ENCODE assay signal across 25 mouse cellular contexts in the genomic region with DNA sequence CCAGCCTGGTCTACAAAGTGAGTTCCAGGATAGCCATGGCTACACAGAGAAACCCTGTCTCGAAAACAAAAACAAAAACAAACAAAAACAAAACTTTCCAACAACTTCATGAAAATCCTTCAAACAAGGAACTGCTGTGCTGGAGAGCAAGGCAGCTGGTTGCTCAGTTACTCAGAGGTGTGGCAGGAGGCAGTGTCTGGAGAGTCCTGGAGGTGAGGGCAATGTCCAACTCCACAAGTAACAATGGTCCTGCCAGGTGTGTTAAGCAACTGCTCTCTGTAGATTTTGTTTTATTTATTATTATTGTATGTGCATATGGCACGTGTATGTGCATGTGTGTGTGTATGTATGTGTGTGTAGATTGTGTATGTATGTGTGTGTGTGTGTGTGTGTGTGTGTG.
A peak's percentile ranks its signal among the peaks of the same experiment; 100 is the strongest.
DNase-seq lines count a peak whose midpoint lies in the region; ATAC-seq and TF ChIP-seq lines count a peak whose summit lies in the region.
"Had no signal": no experiment of that assay in that cellular context is flagged by ENCODE, and none has a peak within 500 bp of the region (broad histone marks: within the 10 kb centered on the region; RNA-seq: fewer than 3 reads in every experiment).

No protein-coding gene starts in this region.

- H3K27me3 ChIP-seq in kidney, embryonic 15.5 days = no peaks in the 10 kb centered on the region
- no peaks in the 10 kb centered on the region for H3K27me3 ChIP-seq in lung, postnatal 0 days (replicated peaks; ENCODE audit: insufficient read depth, low read length)
- H3K27me3 ChIP-seq in small intestine, adult 2 months (ENCODE audit: control insufficient read depth, insufficient read depth, low read length) = no peaks in the 10 kb centered on the region
- H3K27me3 ChIP-seq in forebrain, postnatal 0 days (ENCODE audit: insufficient read depth, low read length) = no peaks in the 10 kb centered on the region
- H3K27me3 ChIP-seq in hindbrain, embryonic 16.5 days (replicated peaks; ENCODE audit: control insufficient read depth, insufficient read depth, low read length) = no peaks in the 10 kb centered on the region
- H3K27me3 ChIP-seq: forebrain, embryonic 13.5 days; lung, embryonic 15.5 days; megakaryocyte, embryonic 14.5 days; midbrain, embryonic 12.5 days; neural tube, embryonic 12.5 days had no signal

- no peak overlapping the region for H3K27ac ChIP-seq in kidney, embryonic 15.5 days
- H3K27ac ChIP-seq in lung, postnatal 0 days (ENCODE audit: low read length) = no peak overlapping the region
- peak overlapping the region; percentile 98 for H3K27ac ChIP-seq in small intestine, adult 2 months (ENCODE audit: insufficient read depth, low read depth, low read length)
- H3K27ac ChIP-seq in forebrain, postnatal 0 days (ENCODE audit: low read depth, low read length) = no peak overlapping the region
- H3K27ac ChIP-seq in hindbrain, embryonic 16.5 days (ENCODE audit: low read depth, low read length) = no peak overlapping the region
- H3K27ac ChIP-seq: forebrain, embryonic 13.5 days; hindbrain, postnatal 0 days; lung, embryonic 15.5 days; midbrain, embryonic 12.5 days; neural tube, embryonic 12.5 days had no signal

- DNase-seq in kidney, adult 18-20 months = peak; percentile 50
- DNase-seq in lung, postnatal 0 days (ENCODE audit: low spot score) = peak; percentile 52
- no peak for DNase-seq in lung, postnatal 25 days (ENCODE audit: low spot score)
- no peak for DNase-seq in forebrain, postnatal 0 days
- DNase-seq: adrenal gland, postnatal 10 days; cerebellum, adult 11 months; cerebellum, adult 9-10 months; cerebellum, postnatal 36 days; gastrocnemius, postnatal 14 days; heart, postnatal 14 days; liver; lung, postnatal 4 days; right cerebral cortex, postnatal 4 days; thymus, postnatal 14 days had no signal

- H3K4me1 ChIP-seq in kidney, embryonic 15.5 days = peaks cover 32% of the 10 kb centered on the region
- peaks cover 5% of the 10 kb centered on the region; the same call in 1 of the 2 replicates for H3K4me1 ChIP-seq in lung, postnatal 0 days (ENCODE audit: insufficient read depth, low read depth, low read length)
- H3K4me1 ChIP-seq in small intestine, adult 2 months (ENCODE audit: control insufficient read depth, insufficient read depth, insufficient read length, low read length) = peaks cover 57% of the 10 kb centered on the region
- H3K4me1 ChIP-seq in forebrain, postnatal 0 days (ENCODE audit: insufficient read depth) = no peaks in the 10 kb centered on the region
- H3K4me1 ChIP-seq in hindbrain, embryonic 16.5 days (ENCODE audit: control insufficient read depth, insufficient read depth, low read depth, low read length) = no peaks in the 10 kb centered on the region
- H3K4me1 ChIP-seq: forebrain, embryonic 13.5 days had no signal

- 86% methylated on average over 2 of the region's 2 CpGs for WGBS in kidney, embryonic 15.5 days
- 70% methylated on average over 2 of the region's 2 CpGs for WGBS in lung, postnatal 0 days
- WGBS in small intestine, adult 2 months = 24% methylated on average over 2 of the region's 2 CpGs
- 75% methylated on average over 2 of the region's 2 CpGs for WGBS in forebrain, postnatal 0 days
- WGBS in hindbrain, embryonic 16.5 days = 75% methylated on average over 2 of the region's 2 CpGs

- no peak overlapping the region for H3K4me2 ChIP-seq in kidney, embryonic 15.5 days
- no peak overlapping the region for H3K4me2 ChIP-seq in lung, postnatal 0 days (replicated peaks; ENCODE audit: low read depth, low read length)
- H3K4me2 ChIP-seq in forebrain, postnatal 0 days (ENCODE audit: low read depth) = no peak overlapping the region
- no peak overlapping the region for H3K4me2 ChIP-seq in hindbrain, embryonic 16.5 days (ENCODE audit: low read length)
- H3K4me2 ChIP-seq: forebrain, embryonic 13.5 days; lung, embryonic 15.5 days; midbrain, embryonic 12.5 days; neural tube, embryonic 12.5 days had no signal

- no peak for TF ChIP-seq EP300 in lung, postnatal 0 days (IDR thresholded peaks at IDR 0.05)

- ATAC-seq in kidney, embryonic 15.5 days (replicated peaks; ENCODE audit: low FRiP score) = no peak
- no peak for ATAC-seq in lung, postnatal 0 days
- no peak for ATAC-seq in forebrain, postnatal 0 days
- ATAC-seq in hindbrain, embryonic 16.5 days = no peak
- ATAC-seq: forebrain, embryonic 13.5 days; hindbrain, postnatal 0 days had no signal

- H3K9me3 ChIP-seq in kidney, embryonic 15.5 days (replicated peaks) = no peaks in the 10 kb centered on the region
- no peaks in the 10 kb centered on the region for H3K9me3 ChIP-seq in lung, postnatal 0 days (ENCODE audit: low read length)
- H3K9me3 ChIP-seq in forebrain, postnatal 0 days (ENCODE audit: low read length) = no peaks in the 10 kb centered on the region
- H3K9me3 ChIP-seq in hindbrain, embryonic 16.5 days (ENCODE audit: control insufficient read depth, low read length) = no peaks in the 10 kb centered on the region
- H3K9me3 ChIP-seq: forebrain, embryonic 13.5 days; G1E; lung, embryonic 15.5 days; neural tube, embryonic 12.5 days had no signal

- no peak for TF ChIP-seq CTCF in lung, postnatal 0 days (IDR thresholded peaks at IDR 0.05)
- no peak for TF ChIP-seq CTCF in small intestine, adult 2 months (IDR thresholded peaks at IDR 0.05; ENCODE audit: extremely low read depth, insufficient read length, insufficient replicate concordance, low read depth, low read length)
- TF ChIP-seq CTCF in forebrain, postnatal 0 days (IDR thresholded peaks at IDR 0.05; ENCODE audit: low read depth) = no peak

- H3K36me3 ChIP-seq in kidney, embryonic 15.5 days = no peaks in the 10 kb centered on the region
- H3K36me3 ChIP-seq in lung, postnatal 0 days (ENCODE audit: insufficient read depth, low read length) = no peaks in the 10 kb centered on the region
- no peaks in the 10 kb centered on the region for H3K36me3 ChIP-seq in small intestine, adult 2 months (ENCODE audit: control insufficient read depth, insufficient read depth, low read length)
- H3K36me3 ChIP-seq in forebrain, postnatal 0 days (ENCODE audit: insufficient read depth) = no peaks in the 10 kb centered on the region
- no peaks in the 10 kb centered on the region for H3K36me3 ChIP-seq in hindbrain, embryonic 16.5 days (ENCODE audit: control insufficient read depth, insufficient read depth, low read length)
- H3K36me3 ChIP-seq: lung, embryonic 15.5 days; midbrain, embryonic 12.5 days; neural tube, embryonic 12.5 days had no signal

- no peak overlapping the region for H3K9ac ChIP-seq in kidney, embryonic 15.5 days
- no peak overlapping the region for H3K9ac ChIP-seq in lung, postnatal 0 days (replicated peaks; ENCODE audit: low read depth)
- H3K9ac ChIP-seq in forebrain, postnatal 0 days = no peak overlapping the region
- H3K9ac ChIP-seq in hindbrain, embryonic 16.5 days (ENCODE audit: low read depth, low read length) = no peak overlapping the region
- H3K9ac ChIP-seq: forebrain, embryonic 13.5 days; lung, embryonic 15.5 days; midbrain, embryonic 12.5 days; neural tube, embryonic 12.5 days had no signal

- no peak overlapping the region for H3K4me3 ChIP-seq in kidney, embryonic 15.5 days (replicated peaks)
- H3K4me3 ChIP-seq in lung, postnatal 0 days (ENCODE audit: low read depth, low read length) = no peak overlapping the region
- no peak overlapping the region for H3K4me3 ChIP-seq in small intestine, adult 2 months (ENCODE audit: low read depth, low read length)
- H3K4me3 ChIP-seq in forebrain, postnatal 0 days (ENCODE audit: low read depth, low read length) = no peak overlapping the region
- no peak overlapping the region for H3K4me3 ChIP-seq in hindbrain, embryonic 16.5 days (ENCODE audit: low read length)
- H3K4me3 ChIP-seq: forebrain, embryonic 13.5 days; lung, embryonic 15.5 days; megakaryocyte, embryonic 14.5 days; midbrain, embryonic 12.5 days; myocyte; neural tube, embryonic 12.5 days had no signal

- TF ChIP-seq POLR2A in small intestine, adult 2 months (IDR thresholded peaks at IDR 0.05; ENCODE audit: low read depth, low read length) = peak; percentile 18; the same call in 1 of the 2 replicates

Comparison
In these comparisons a context has a peak if more than half of its experiments do, and no peak if none do; other contexts are left out.
1. DNase-seq: peak in kidney, adult 18-20 months (single experiment) and lung, postnatal 0 days (single experiment); none in lung, postnatal 25 days (single experiment) and forebrain, postnatal 0 days (single experiment).